Mouse (Mus musculus) embryonic facial prominence, embryonic 14.5 days (tissue): ENCODE measurements at regions not wholly inside any gene's neighbourhood (a gene's known extent, or its start where the extent isn't known, plus 50 kb on each side); places are given as distances from the start of the nearest gene placed in this dataset.

Source experiments
- ATAC-seq: fragments of 200-750 bp; cut with Nextera tagmentation; 2 replicates; pipeline ENCODE4 v1.8.0; 2017; ENCODE audit warnings: low read depth, moderate number of reproducible peaks, moderate TSS enrichment
- DNase-seq: peaks from one replicate; pipeline ENCODE4 v3.0.0-alpha.2; 2015; ENCODE audit warnings: low spot score
- H3K27ac ChIP-seq: fragments of 300-500 bp; sonication (generic); replicated peaks from 2 replicates; pipeline ENCODE4 v1.5.1; 2014; ENCODE audit warnings: low read depth, mild to moderate bottlenecking, low read length, moderate library complexity
- H3K27me3 ChIP-seq: fragments of 300-500 bp; sonication (generic); replicated peaks from 2 replicates; pipeline ENCODE4 v1.6.1; 2014; ENCODE audit warnings: low read length; ENCODE audit not compliant: control insufficient read depth, insufficient read depth
- H3K36me3 ChIP-seq: fragments of 300-500 bp; sonication (generic); 2 replicates; pipeline ENCODE4 v1.6.1; 2014; ENCODE audit warnings: low read length, mixed read lengths; ENCODE audit not compliant: control insufficient read depth, insufficient read depth
- H3K4me1 ChIP-seq: fragments of 300-500 bp; sonication (generic); 2 replicates; pipeline ENCODE4 v1.6.1; 2014; ENCODE audit warnings: antibody characterized with exemption, low read length; ENCODE audit not compliant: control insufficient read depth, insufficient read depth
- H3K4me2 ChIP-seq: fragments of 300-500 bp; sonication (generic); 2 replicates; pipeline ENCODE4 v1.6.1; 2014; ENCODE audit warnings: low read depth, mild to moderate bottlenecking, low read length, moderate library complexity, mixed read lengths
- H3K4me3 ChIP-seq: fragments of 300-500 bp; sonication (generic); 2 replicates; pipeline ENCODE4 v1.5.1; 2014; ENCODE audit warnings: low read depth, mild to moderate bottlenecking, low read length
- H3K9ac ChIP-seq: fragments of 300-500 bp; sonication (generic); 2 replicates; pipeline ENCODE4 v1.6.1; 2014; ENCODE audit warnings: low read depth, mild to moderate bottlenecking, low read length, moderate library complexity, mixed read lengths
- H3K9me3 ChIP-seq: fragments of 300-500 bp; sonication (generic); 2 replicates; pipeline ENCODE4 v1.6.1; 2016; ENCODE audit warnings: low read length; ENCODE audit not compliant: control insufficient read depth
- WGBS: fragments of 180-500 bp; shearing (Covaris S2); extraction: QIAGEN DNeasy Blood & Tissue Kit; methylation state at CpG from one replicate; pipeline ENCODE4 v1.1.7; 2014; 5-methylcytosine and 5-hydroxymethylcytosine counted together

DNA sequence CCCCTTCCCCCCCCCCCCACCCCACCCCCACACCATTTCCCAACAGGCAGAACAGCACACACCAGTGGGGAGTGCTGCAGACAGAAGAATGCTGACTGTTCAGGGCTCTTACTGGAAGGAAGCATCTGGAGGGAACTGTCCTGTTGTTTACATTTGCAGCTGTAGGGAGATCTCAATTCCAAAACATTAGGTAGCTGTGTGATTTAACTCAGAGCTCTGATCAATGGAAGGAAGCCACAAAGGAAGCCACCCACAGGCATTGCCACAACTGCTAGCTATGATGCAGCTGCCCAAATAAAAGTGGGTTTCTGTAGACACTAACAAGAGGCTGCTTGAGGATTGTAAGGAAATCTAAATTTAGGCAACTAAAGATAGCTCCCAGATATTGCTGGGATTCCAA, 359.7 kb downstream of the Adam3 start:
- H3K27ac ChIP-seq = no peak overlapping the region

DNA sequence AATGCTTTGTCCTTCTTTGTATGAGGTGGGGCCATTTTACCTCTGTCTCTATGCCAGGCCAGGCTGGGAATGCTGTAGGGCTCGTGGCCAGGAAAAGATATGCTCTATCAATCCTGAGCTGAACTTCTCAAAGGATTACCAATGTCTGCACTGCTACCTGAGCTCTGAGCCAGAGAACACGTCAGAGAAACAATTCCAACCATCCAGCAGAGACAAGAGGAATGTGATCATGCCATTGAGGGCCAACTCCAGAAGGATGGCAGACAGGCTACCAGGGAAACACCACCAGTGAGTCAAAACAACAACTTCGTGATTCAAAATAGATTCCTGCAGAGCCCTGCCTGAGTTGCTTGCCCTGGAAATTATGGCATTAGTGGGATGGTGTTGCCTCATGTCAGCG, 361.0 kb downstream of the Adam3 start:
- H3K9ac ChIP-seq = no peak overlapping the region
- H3K9me3 ChIP-seq = no peaks in the 10 kb centered on the region
- no peak overlapping the region for H3K27ac ChIP-seq
- no peaks in the 10 kb centered on the region for H3K27me3 ChIP-seq
- ATAC-seq (no peak), DNase-seq (no peak)
- no peaks in the 10 kb centered on the region for H3K4me1 ChIP-seq
- no peaks in the 10 kb centered on the region for H3K36me3 ChIP-seq
- 62% methylated on average over 4 of the region's 4 CpGs for WGBS
- no peak overlapping the region for H3K4me2 ChIP-seq
- no peak overlapping the region for H3K4me3 ChIP-seq

More for the DNA sequence above, 359.7 kb downstream of the Adam3 start:
- H3K9ac ChIP-seq = no peak overlapping the region
- H3K4me2 ChIP-seq = no peak overlapping the region
- H3K27me3 ChIP-seq = no peaks in the 10 kb centered on the region
- ATAC-seq = no peak
- no peaks in the 10 kb centered on the region for H3K9me3 ChIP-seq
- no peak overlapping the region for H3K4me3 ChIP-seq
- H3K4me1 ChIP-seq = no peaks in the 10 kb centered on the region
- no peaks in the 10 kb centered on the region for H3K36me3 ChIP-seq
- DNase-seq = peak; percentile 48

DNA sequence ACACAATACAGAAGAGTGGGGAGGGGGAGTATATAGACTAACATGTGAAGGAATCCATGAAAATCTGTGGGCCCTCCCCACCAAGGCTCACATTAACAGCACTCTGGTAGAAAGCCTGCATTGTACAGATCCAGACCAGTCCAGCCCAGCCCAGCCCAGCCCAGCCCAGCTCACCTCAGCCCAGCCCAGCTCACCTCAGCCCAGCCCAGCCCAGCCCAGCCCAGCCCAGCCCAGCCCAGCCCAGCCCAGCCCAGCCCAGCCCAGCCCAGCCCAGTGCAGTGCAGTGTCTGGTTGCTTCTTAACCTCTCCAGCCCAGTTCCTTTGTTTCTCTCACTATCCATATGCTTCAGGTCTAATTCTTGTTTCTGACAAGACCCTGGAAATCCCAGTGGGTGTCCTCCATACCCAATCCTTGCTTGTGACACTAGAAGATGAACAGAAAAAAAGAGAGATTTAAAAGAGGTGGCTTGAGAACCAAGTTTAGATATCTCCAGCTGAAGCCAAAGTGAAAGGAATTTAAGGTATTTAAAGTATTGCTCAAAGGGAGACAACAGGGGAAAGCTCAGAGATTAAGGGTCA, 366.5 kb downstream of the Adam3 start:
- no peaks in the 10 kb centered on the region for H3K27me3 ChIP-seq
- H3K36me3 ChIP-seq = no peaks in the 10 kb centered on the region
- no peak overlapping the region for H3K27ac ChIP-seq
- no peak overlapping the region for H3K4me2 ChIP-seq
- ATAC-seq (peak; percentile 79; the same call in 1 of the 2 replicates), DNase-seq (no peak)
- H3K4me3 ChIP-seq = no peak overlapping the region
- H3K4me1 ChIP-seq = no peaks in the 10 kb centered on the region
- no peak overlapping the region for H3K9ac ChIP-seq
- H3K9me3 ChIP-seq = no peaks in the 10 kb centered on the region

DNA sequence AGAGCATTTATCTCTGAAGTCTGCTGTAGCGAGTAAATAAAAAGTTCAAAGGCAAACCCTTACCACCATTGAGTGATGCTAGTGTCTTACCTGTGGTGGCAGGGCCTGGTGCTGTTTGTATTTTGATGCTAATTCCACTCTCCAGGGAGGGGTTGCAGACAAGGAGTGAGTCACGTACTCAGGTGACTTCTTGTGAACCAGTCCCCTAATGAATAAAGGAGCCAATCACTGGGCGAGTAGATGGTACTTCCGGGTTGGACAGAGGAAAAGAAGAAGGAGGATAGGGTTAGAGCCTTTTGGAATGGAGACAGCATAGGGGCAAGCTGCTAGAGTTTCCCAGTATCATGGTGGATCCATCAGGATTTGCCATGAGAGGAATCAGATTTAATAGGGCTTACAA, 370.5 kb downstream of the Adam3 start:
- Histone ChIP-seq H3K27me3 (no peaks in the 10 kb centered on the region), H3K4me3 (no peak overlapping the region), H3K27ac (no peak overlapping the region), H3K9ac (no peak overlapping the region), H3K9me3 (no peaks in the 10 kb centered on the region), H3K4me1 (0 out of 2 replicates have a peak, but pooled peaks cover 4% of the 10 kb centered on the region), H3K36me3 (no peaks in the 10 kb centered on the region), H3K4me2 (no peak overlapping the region)
- 86% methylated on average over 4 of the region's 4 CpGs for WGBS
- DNase-seq (no peak), ATAC-seq (no peak)

DNA sequence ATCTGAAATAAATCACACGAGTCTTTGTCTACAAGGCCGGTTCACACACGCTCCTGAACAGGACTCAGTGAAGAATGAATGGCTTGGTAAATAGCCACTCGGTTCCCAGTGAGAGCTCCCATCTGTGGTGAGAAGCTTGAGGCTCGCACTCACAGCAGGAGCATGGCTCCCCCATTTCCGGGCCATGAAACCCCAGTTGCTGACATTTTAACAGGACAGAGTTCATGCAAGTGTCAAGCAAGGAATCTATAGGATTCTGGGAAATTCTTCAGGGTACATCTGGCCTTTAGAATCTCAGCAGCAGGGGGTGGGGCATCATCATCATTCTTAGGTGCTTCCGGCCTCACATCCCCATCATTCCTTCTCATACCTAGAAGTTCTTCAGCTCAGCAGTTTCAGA, 371.8 kb downstream of the Adam3 start:
- H3K36me3 ChIP-seq = no peaks in the 10 kb centered on the region
- 73% methylated on average over 7 of the region's 7 CpGs for WGBS
- H3K27ac ChIP-seq = no peak overlapping the region
- 0 out of 2 replicates have a peak, but pooled peaks cover 4% of the 10 kb centered on the region for H3K4me1 ChIP-seq
- H3K4me2 ChIP-seq = no peak overlapping the region
- no peak for ATAC-seq
- no peak for DNase-seq
- H3K9me3 ChIP-seq = no peaks in the 10 kb centered on the region
- no peak overlapping the region for H3K9ac ChIP-seq
- H3K4me3 ChIP-seq = no peak overlapping the region
- no peaks in the 10 kb centered on the region for H3K27me3 ChIP-seq

DNA sequence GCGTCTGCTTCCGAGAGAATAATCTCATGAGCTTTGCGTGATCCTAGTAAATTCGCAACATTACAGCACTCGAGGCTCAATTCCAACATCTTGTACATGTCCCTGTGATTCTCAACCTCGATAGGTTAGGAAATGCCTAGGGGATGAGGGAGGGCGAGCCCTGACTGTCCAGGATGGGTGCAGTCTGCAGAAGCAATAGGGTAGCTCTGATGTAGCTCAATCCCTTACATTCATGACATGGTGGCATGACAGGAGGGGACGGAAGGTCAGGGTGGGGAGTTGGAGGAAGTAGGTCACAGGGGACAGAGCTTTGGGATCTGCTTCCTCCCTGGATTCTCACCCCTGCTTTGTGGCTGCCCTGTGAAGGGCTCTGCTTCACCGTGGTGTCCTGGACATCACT, 373.3 kb downstream of the Adam3 start:
- no peak overlapping the region for H3K27ac ChIP-seq
- 58% methylated on average over 9 of the region's 9 CpGs for WGBS

DNA sequence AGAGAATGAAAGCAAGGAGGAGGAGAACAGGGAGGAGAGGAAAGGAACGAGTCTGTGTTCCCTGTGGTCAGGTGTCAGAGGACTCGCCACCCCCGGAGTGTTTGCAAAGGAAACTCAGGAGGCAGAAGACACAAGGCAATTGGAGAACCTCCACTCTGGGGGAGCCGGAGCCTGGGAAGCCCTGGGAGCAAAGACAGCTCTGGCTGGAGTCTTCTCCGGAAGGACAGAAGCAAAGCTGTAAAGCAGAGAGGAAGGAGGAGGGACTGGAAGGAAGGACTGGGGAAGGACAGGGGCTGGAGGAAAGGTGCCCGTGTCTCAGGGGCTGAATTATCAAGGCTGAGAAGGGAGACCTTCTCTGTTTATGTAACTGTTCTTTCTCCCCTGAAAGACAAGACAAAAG, 373.9 kb downstream of the Adam3 start:
- H3K4me2 ChIP-seq = peak overlapping the region; percentile 6
- DNase-seq = no peak
- H3K9ac ChIP-seq = no peak overlapping the region

More for the DNA sequence above, 373.3 kb downstream of the Adam3 start:
- Histone ChIP-seq H3K9ac (no peak overlapping the region), H3K9me3 (no peaks in the 10 kb centered on the region), H3K27me3 (no peaks in the 10 kb centered on the region), H3K36me3 (no peaks in the 10 kb centered on the region), H3K4me1 (0 out of 2 replicates have a peak, but pooled peaks cover 4% of the 10 kb centered on the region), H3K4me2 (0 out of 2 replicates have a peak overlapping the region, but pooled peaks have one; percentile 6), H3K4me3 (no peak overlapping the region)
- DNase-seq (no peak), ATAC-seq (no peak)

DNA sequence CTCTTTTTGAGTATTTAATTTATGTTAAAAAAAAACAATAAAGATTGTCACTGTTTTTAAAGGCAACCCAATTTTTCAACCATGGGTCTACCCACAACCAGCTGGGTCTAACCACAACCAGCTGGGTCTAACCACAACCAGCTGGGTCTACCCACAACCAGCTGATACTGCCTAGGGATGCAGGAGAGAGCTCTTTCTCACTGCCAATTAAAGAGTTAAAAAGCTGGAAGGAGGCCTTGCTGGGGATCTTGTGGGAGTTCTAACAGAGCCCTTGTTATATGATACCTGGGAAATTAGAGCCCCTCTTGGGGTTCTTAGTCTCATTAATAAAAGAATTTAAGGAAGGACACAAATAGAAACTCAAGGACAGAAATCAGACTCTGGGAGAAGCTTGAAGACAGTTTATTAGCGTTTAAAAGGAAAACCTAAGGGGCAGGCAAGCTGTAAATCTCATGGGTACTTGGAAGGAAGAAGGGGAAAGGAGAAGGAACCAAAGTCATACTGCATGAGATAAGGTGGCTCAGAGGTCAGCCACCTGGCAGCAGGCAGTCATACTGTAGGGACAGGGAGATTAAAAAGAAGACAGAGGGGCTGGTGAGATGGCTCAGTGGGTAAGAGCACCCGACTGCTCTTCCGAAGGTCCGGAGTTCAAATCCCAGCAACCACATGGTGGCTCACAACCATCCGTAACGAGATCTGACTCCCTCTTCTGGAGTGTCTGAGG, 379.1 kb downstream of the Adam3 start:
- H3K4me3 ChIP-seq = no peak overlapping the region
- no peaks in the 10 kb centered on the region for H3K36me3 ChIP-seq
- WGBS = 47% methylated on average over 6 of the region's 6 CpGs
- peak; percentile 91; the same call in 1 of the 2 replicates for ATAC-seq
- H3K27me3 ChIP-seq = no peaks in the 10 kb centered on the region
- H3K27ac ChIP-seq = no peak overlapping the region
- peak; percentile 77 for DNase-seq
- no peaks in the 10 kb centered on the region for H3K9me3 ChIP-seq
- no peak overlapping the region for H3K4me2 ChIP-seq
- H3K9ac ChIP-seq = no peak overlapping the region
- H3K4me1 ChIP-seq = peaks cover 5% of the 10 kb centered on the region

More for the DNA sequence above, 373.9 kb downstream of the Adam3 start:
- no peak overlapping the region for H3K4me3 ChIP-seq
- H3K27me3 ChIP-seq = no peaks in the 10 kb centered on the region
- H3K9me3 ChIP-seq = no peaks in the 10 kb centered on the region
- H3K4me1 ChIP-seq = 0 out of 2 replicates have a peak, but pooled peaks cover 4% of the 10 kb centered on the region
- no peak for ATAC-seq
- H3K36me3 ChIP-seq = no peaks in the 10 kb centered on the region
- H3K27ac ChIP-seq = no peak overlapping the region
- 25% methylated on average over 6 of the region's 6 CpGs for WGBS

DNA sequence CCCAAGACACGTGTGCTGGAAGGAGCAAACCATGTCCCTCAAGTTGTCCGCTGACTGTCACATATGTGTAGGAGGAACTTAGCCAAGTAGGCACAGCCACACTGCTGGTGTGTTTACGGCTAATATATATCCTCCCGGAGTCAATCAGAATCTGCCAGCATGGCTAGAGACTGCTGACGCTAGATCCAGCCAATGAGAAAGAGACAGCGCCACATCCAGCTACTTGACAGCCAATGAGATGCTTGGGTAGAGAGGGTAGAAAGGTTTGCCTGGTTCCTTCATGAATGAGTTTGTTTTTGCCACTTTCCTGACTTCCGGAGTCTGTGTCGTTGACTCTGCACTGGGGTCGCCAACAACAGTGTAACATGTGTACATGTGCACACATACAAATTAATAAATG, 387.0 kb downstream of the Adam3 start:
- Histone ChIP-seq H3K27me3 (no peaks in the 10 kb centered on the region), H3K4me3 (no peak overlapping the region), H3K9ac (no peak overlapping the region), H3K27ac (no peak overlapping the region), H3K9me3 (no peaks in the 10 kb centered on the region), H3K36me3 (no peaks in the 10 kb centered on the region), H3K4me1 (peaks cover 6% of the 10 kb centered on the region; the same call in 1 of the 2 replicates), H3K4me2 (no peak overlapping the region)
- ATAC-seq (no peak), DNase-seq (no peak)
- 94% methylated on average over 9 of the region's 9 CpGs for WGBS
